Mouse (Mus musculus): ENCODE data around the gene Mybl2. TPM values are rescaled to one million over a fixed set of nuclear protein-coding genes. Genes with fewer than 3 reads are reported as not detected.

Gene Mybl2
- polyA plus RNA-seq, 1 experiment from 2014 or later, result 19.0 TPM

- 51% methylated on average over 5 of the region's 5 CpGs for WGBS
- ATAC-seq, result no peak
- Histone ChIP-seq H3K9ac (ENCODE audit: low read depth, low read length) (no peak overlapping the region), H3K4me2 (ENCODE audit: low read depth, low read length) (no peak overlapping the region), H3K27me3 (replicated peaks; ENCODE audit: control insufficient read depth, insufficient read depth, low read length) (no peaks in the 10 kb centered on the region), H3K27ac (ENCODE audit: low read length) (no peak overlapping the region), H3K36me3 (ENCODE audit: control insufficient read depth, insufficient read depth, low read length) (no peaks in the 10 kb centered on the region), H3K4me1 (ENCODE audit: control insufficient read depth, insufficient read depth, low read length) (no peaks in the 10 kb centered on the region), H3K4me3 (ENCODE audit: low read length) (no peak overlapping the region), H3K9me3 (ENCODE audit: control insufficient read depth, low read length) (no peaks in the 10 kb centered on the region)
These were observed 46.1 kb downstream of the Mybl2 start for GRCm38 (mm10) chr2:163100551-163100950.

GRCm38 (mm10) chr2:163101646-163102203 is 47.2 kb downstream of the Mybl2 start:
- 6% methylated on average over 10 of the region's 10 CpGs for WGBS
- Histone ChIP-seq H3K27me3 (replicated peaks; ENCODE audit: control insufficient read depth, insufficient read depth, low read length) (no peaks in the 10 kb centered on the region), H3K9me3 (ENCODE audit: control insufficient read depth, low read length) (no peaks in the 10 kb centered on the region), H3K4me2 (ENCODE audit: low read depth, low read length) (no peak overlapping the region), H3K4me3 (ENCODE audit: low read length) (no peak overlapping the region), H3K27ac (ENCODE audit: low read length) (no peak overlapping the region), H3K36me3 (ENCODE audit: control insufficient read depth, insufficient read depth, low read length) (no peaks in the 10 kb centered on the region), H3K9ac (ENCODE audit: low read depth, low read length) (no peak overlapping the region), H3K4me1 (ENCODE audit: control insufficient read depth, insufficient read depth, low read length) (no peaks in the 10 kb centered on the region)
- peak; percentile 41; the same call in 1 of the 2 replicates for ATAC-seq

- H3K9me3 ChIP-seq (ENCODE audit: control insufficient read depth, low read length), result no peaks in the 10 kb centered on the region
- no peaks in the 10 kb centered on the region for H3K36me3 ChIP-seq (ENCODE audit: control insufficient read depth, insufficient read depth, low read length)
- no peak overlapping the region for H3K4me3 ChIP-seq (ENCODE audit: low read length)
- no peak overlapping the region for H3K4me2 ChIP-seq (ENCODE audit: low read depth, low read length)
- no peak overlapping the region for H3K27ac ChIP-seq (ENCODE audit: low read length)
- 53% methylated on average over 7 of the region's 7 CpGs for WGBS
- no peaks in the 10 kb centered on the region for H3K27me3 ChIP-seq (replicated peaks; ENCODE audit: control insufficient read depth, insufficient read depth, low read length)
- no peak overlapping the region for H3K9ac ChIP-seq (ENCODE audit: low read depth, low read length)
- no peaks in the 10 kb centered on the region for H3K4me1 ChIP-seq (ENCODE audit: control insufficient read depth, insufficient read depth, low read length)
- ATAC-seq, result no peak
These were observed 47.7 kb downstream of the Mybl2 start for GRCm38 (mm10) chr2:163102216-163102615.

GRCm38 (mm10) chr2:163102900-163103653 is 48.6 kb downstream of the Mybl2 start:
- no peaks in the 10 kb centered on the region for H3K36me3 ChIP-seq (ENCODE audit: control insufficient read depth, insufficient read depth, low read length)
- H3K4me3 ChIP-seq (ENCODE audit: low read length), result no peak overlapping the region
- no peaks in the 10 kb centered on the region for H3K4me1 ChIP-seq (ENCODE audit: control insufficient read depth, insufficient read depth, low read length)
- ATAC-seq, result no peak
- H3K9me3 ChIP-seq (ENCODE audit: control insufficient read depth, low read length), result no peaks in the 10 kb centered on the region
- H3K4me2 ChIP-seq (ENCODE audit: low read depth, low read length), result no peak overlapping the region
- WGBS, result 46% methylated on average over 18 of the region's 18 CpGs
- H3K27me3 ChIP-seq (replicated peaks; ENCODE audit: control insufficient read depth, insufficient read depth, low read length), result no peaks in the 10 kb centered on the region
- no peak overlapping the region for H3K9ac ChIP-seq (ENCODE audit: low read depth, low read length)
- H3K27ac ChIP-seq (ENCODE audit: low read length), result no peak overlapping the region

GRCm38 (mm10) chr2:163104086-163104770 is 49.7 kb downstream of the Mybl2 start:
- Histone ChIP-seq H3K36me3 (ENCODE audit: control insufficient read depth, insufficient read depth, low read length) (no peaks in the 10 kb centered on the region), H3K9me3 (ENCODE audit: control insufficient read depth, low read length) (no peaks in the 10 kb centered on the region), H3K4me1 (ENCODE audit: control insufficient read depth, insufficient read depth, low read length) (no peaks in the 10 kb centered on the region), H3K27ac (ENCODE audit: low read length) (no peak overlapping the region), H3K4me3 (ENCODE audit: low read length) (no peak overlapping the region), H3K4me2 (ENCODE audit: low read depth, low read length) (no peak overlapping the region), H3K27me3 (replicated peaks; ENCODE audit: control insufficient read depth, insufficient read depth, low read length) (no peaks in the 10 kb centered on the region), H3K9ac (ENCODE audit: low read depth, low read length) (no peak overlapping the region)
- no peak for ATAC-seq
- 84% methylated on average over 13 of the region's 13 CpGs for WGBS

GRCm38 (mm10) chr2:163108385-163108784 is 53.9 kb downstream of the Mybl2 start:
- WGBS, result 80% methylated on average over 9 of the region's 9 CpGs
- Histone ChIP-seq H3K36me3 (ENCODE audit: control insufficient read depth, insufficient read depth, low read length) (no peaks in the 10 kb centered on the region), H3K9ac (ENCODE audit: low read depth, low read length) (no peak overlapping the region), H3K27ac (ENCODE audit: low read length) (no peak overlapping the region), H3K4me1 (ENCODE audit: control insufficient read depth, insufficient read depth, low read length) (no peaks in the 10 kb centered on the region), H3K9me3 (ENCODE audit: control insufficient read depth, low read length) (no peaks in the 10 kb centered on the region), H3K27me3 (replicated peaks; ENCODE audit: control insufficient read depth, insufficient read depth, low read length) (no peaks in the 10 kb centered on the region), H3K4me3 (ENCODE audit: low read length) (no peak overlapping the region), H3K4me2 (ENCODE audit: low read depth, low read length) (no peak overlapping the region)
- no peak for ATAC-seq

- 93% methylated on average over 1 of the region's 1 CpGs for WGBS
- no peaks in the 10 kb centered on the region for H3K9me3 ChIP-seq (ENCODE audit: control insufficient read depth, low read length)
- no peak overlapping the region for H3K9ac ChIP-seq (ENCODE audit: low read depth, low read length)
- no peak overlapping the region for H3K4me3 ChIP-seq (ENCODE audit: low read length)
- H3K27me3 ChIP-seq (replicated peaks; ENCODE audit: control insufficient read depth, insufficient read depth, low read length), result no peaks in the 10 kb centered on the region
- no peak overlapping the region for H3K27ac ChIP-seq (ENCODE audit: low read length)
- H3K4me1 ChIP-seq (ENCODE audit: control insufficient read depth, insufficient read depth, low read length), result no peaks in the 10 kb centered on the region
- H3K36me3 ChIP-seq (ENCODE audit: control insufficient read depth, insufficient read depth, low read length), result no peaks in the 10 kb centered on the region
- ATAC-seq, result no peak
- no peak overlapping the region for H3K4me2 ChIP-seq (ENCODE audit: low read depth, low read length)
These were observed 56.2 kb downstream of the Mybl2 start for GRCm38 (mm10) chr2:163110706-163111105.

- H3K27ac ChIP-seq (ENCODE audit: low read length), result no peak overlapping the region
- no peak overlapping the region for H3K4me2 ChIP-seq (ENCODE audit: low read depth, low read length)
- no peaks in the 10 kb centered on the region for H3K4me1 ChIP-seq (ENCODE audit: control insufficient read depth, insufficient read depth, low read length)
- no peaks in the 10 kb centered on the region for H3K27me3 ChIP-seq (replicated peaks; ENCODE audit: control insufficient read depth, insufficient read depth, low read length)
- no peak overlapping the region for H3K9ac ChIP-seq (ENCODE audit: low read depth, low read length)
- 60% methylated on average over 16 of the region's 16 CpGs for WGBS
- no peak for ATAC-seq
- H3K9me3 ChIP-seq (ENCODE audit: control insufficient read depth, low read length), result no peaks in the 10 kb centered on the region
- no peaks in the 10 kb centered on the region for H3K36me3 ChIP-seq (ENCODE audit: control insufficient read depth, insufficient read depth, low read length)
- H3K4me3 ChIP-seq (ENCODE audit: low read length), result no peak overlapping the region
These were observed 57.1 kb downstream of the Mybl2 start for GRCm38 (mm10) chr2:163111413-163112201.
